Mouse (Mus musculus): ENCODE data around the gene Rtp1. TPM values are rescaled to one million over a fixed set of nuclear protein-coding genes. Genes with fewer than 3 reads are reported as not detected.

Gene Rtp1
- polyA plus RNA-seq, 1 experiment from 2014 or later = not detected

DNA sequence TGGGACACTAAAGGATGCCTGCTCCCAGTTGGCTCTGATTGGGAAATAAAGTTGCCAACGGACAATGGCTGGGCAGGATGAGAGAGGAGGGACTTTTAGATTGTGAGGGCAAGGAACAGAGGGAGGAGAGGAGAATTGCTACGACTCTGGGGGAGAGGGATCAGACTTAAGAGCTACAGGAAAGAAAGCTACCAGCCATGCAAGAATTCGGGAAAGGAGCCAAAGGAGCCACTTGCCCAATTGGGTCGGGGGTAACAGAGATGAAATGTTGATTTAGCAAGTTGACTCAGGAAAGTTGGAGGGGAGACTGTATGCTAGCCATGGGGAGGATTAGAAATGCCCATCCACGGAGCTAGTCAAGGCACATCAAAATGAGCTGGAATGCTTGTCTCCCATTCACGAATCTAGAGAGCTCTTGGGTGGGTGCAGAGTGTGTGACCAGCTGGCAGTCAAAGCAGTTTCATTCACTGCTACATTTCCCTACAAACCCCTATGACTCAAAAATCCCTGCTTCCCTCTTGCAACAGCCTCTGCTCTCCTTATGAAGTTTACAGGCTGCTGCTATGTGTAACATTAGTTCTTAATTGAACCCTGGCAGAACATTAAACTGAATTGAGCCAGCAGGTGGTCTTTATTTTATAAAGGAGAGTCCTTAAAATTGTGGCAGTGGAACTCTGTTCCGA is 30.1 kb downstream of the Rtp1 start:
- no peak for ATAC-seq
- H3K4me3 ChIP-seq (replicated peaks) = no peak overlapping the region
- 56% methylated on average over 7 of the region's 7 CpGs for WGBS

DNA sequence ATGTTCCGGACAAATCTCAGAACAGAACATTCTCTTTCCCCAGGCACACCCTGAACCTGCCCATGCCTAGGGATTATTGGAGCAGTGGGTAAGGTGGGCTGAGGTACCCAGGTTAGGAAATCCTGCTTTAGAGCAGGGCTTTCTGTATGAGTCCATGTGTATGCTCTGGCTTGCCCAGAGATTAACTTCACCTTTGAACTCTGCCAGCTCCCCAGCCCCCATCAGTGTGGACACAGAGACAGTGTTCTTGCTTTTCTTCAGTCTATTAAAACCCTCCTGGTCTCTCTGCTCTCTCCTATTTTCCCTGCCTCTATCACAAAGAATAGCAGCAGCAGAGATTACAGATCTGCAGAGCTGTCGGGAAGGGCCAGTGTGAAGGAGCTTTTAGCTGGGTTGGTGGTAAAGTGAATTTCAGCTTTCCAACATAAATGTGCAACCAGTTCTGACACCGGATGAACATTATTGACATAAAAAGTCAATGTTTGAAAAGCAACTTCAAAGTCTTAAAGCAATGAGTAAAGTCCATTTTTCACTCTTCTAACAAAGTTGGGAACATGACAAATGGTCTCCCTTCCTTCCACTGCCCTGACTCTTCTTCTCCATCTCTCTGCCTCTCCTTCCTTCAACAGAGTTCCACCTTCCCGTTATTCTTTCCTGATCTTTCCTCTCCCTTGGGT is 34.9 kb downstream of the Rtp1 start:
- no peak overlapping the region for H3K4me2 ChIP-seq (replicated peaks)
- H3K36me3 ChIP-seq = no peaks in the 10 kb centered on the region
- no peak overlapping the region for H3K27ac ChIP-seq
- no peaks in the 10 kb centered on the region for H3K4me1 ChIP-seq (replicated peaks)
- no peak for ATAC-seq
- H3K27me3 ChIP-seq (replicated peaks) = no peaks in the 10 kb centered on the region
- H3K9me3 ChIP-seq = no peaks in the 10 kb centered on the region
- H3K9ac ChIP-seq = no peak overlapping the region
- WGBS = 73% methylated on average over 4 of the region's 4 CpGs
- H3K4me3 ChIP-seq (replicated peaks) = no peak overlapping the region

More for the DNA sequence above, 30.1 kb downstream of the Rtp1 start:
- Histone ChIP-seq H3K27me3 (replicated peaks) (no peaks in the 10 kb centered on the region), H3K4me2 (replicated peaks) (no peak overlapping the region), H3K27ac (no peak overlapping the region), H3K9me3 (no peaks in the 10 kb centered on the region), H3K9ac (no peak overlapping the region), H3K4me1 (replicated peaks) (0 out of 2 replicates have a peak, but pooled peaks cover 3% of the 10 kb centered on the region), H3K36me3 (no peaks in the 10 kb centered on the region)

DNA sequence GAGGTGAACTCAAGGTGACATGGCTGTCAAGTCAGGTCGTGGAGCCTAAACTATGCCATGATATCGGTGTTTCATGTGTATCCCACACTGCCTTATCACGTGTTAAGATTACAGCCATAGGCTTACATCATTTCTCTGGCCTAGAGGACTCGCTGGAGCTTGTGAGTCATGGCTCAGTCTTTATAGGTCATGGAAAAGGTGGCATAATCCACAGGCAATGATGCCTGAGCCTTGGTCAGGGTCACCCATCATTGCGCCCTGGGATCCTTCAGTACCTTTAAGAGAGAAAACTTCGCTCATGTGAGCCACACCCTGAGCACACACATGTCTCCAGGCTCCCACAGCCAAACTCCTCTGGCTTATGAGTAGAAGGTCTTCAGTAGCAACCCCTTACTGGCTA is 42.6 kb downstream of the Rtp1 start:
- H3K9me3 ChIP-seq = no peaks in the 10 kb centered on the region
- no peak for ATAC-seq
- no peak overlapping the region for H3K4me3 ChIP-seq (replicated peaks)
- H3K4me2 ChIP-seq (replicated peaks) = no peak overlapping the region
- H3K36me3 ChIP-seq = no peaks in the 10 kb centered on the region
- no peak overlapping the region for H3K27ac ChIP-seq
- 87% methylated on average over 6 of the region's 6 CpGs for WGBS
- no peak overlapping the region for H3K9ac ChIP-seq
- no peaks in the 10 kb centered on the region for H3K4me1 ChIP-seq (replicated peaks)
- no peaks in the 10 kb centered on the region for H3K27me3 ChIP-seq (replicated peaks)

DNA sequence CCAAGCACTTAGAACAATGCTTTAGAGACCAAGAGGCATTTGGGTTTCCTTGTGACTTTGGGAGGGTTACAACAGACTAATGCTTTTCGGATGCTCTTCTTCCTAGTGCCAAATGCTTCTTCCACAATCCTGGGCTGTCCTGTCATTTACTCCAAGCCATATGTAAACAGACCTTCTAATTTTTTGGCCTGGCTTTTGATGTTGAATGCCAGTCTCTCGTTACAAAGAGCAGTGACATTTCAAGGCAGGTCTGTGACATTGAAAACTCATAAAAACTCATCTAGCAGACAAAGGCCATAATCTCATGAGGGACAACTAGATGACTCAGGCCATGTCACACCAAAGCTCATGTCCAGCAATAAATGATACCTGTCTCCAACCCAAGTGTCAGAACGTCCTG is 43.1 kb downstream of the Rtp1 start:
- no peak overlapping the region for H3K27ac ChIP-seq
- no peak for ATAC-seq
- H3K4me3 ChIP-seq (replicated peaks) = no peak overlapping the region
- no peak overlapping the region for H3K9ac ChIP-seq
- no peaks in the 10 kb centered on the region for H3K36me3 ChIP-seq
- no peaks in the 10 kb centered on the region for H3K9me3 ChIP-seq
- 49% methylated on average over 3 of the region's 3 CpGs for WGBS
- H3K4me1 ChIP-seq (replicated peaks) = no peaks in the 10 kb centered on the region
- no peaks in the 10 kb centered on the region for H3K27me3 ChIP-seq (replicated peaks)
- no peak overlapping the region for H3K4me2 ChIP-seq (replicated peaks)

DNA sequence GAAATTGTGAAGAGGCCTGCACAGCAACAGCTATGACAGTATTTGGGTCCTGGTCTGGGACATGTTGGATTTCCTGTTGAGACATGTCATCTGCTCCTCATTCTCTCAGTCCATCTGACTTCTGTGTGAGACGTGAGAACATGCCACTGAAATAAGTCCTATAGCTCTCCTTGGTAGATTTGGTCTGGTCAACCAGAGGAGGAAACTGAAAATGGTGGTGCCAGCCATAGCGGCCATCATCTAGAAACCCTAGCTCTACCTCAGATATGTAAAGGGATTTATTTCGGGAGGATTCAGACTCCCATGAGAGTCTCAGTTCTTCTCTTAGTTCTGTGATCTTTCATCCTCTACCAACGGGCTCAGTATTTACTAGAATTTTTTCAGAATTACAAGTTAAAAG is 46.7 kb downstream of the Rtp1 start:
- ATAC-seq = no peak
- no peaks in the 10 kb centered on the region for H3K4me1 ChIP-seq (replicated peaks)
- no peak overlapping the region for H3K4me3 ChIP-seq (replicated peaks)
- H3K27me3 ChIP-seq (replicated peaks) = no peaks in the 10 kb centered on the region
- H3K27ac ChIP-seq = no peak overlapping the region
- no peaks in the 10 kb centered on the region for H3K36me3 ChIP-seq
- H3K9ac ChIP-seq = no peak overlapping the region
- H3K9me3 ChIP-seq = no peaks in the 10 kb centered on the region
- no peak overlapping the region for H3K4me2 ChIP-seq (replicated peaks)
- 86% methylated on average over 4 of the region's 4 CpGs for WGBS

DNA sequence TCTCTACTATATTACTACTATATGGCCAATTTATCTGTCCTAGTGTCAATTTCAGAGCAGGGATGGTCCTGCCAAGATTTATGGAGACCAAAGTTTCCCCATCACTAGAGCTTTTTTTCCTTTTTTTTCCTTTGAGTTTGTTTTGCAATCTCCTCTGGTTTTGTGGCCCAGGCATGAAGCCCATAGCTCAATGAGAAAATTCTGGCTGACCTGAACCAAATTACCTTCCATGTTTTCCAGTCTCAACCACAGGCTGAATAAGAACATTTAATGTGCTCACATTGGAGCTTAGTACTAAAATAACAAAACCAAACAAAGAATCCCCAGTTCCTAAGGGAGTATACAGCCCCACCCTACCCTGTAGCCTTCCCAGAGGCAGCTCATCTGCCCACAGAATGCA is 47.7 kb downstream of the Rtp1 start:
- no peaks in the 10 kb centered on the region for H3K27me3 ChIP-seq (replicated peaks)
- H3K9ac ChIP-seq = no peak overlapping the region
- no peak overlapping the region for H3K4me2 ChIP-seq (replicated peaks)
- no peaks in the 10 kb centered on the region for H3K9me3 ChIP-seq
- no peaks in the 10 kb centered on the region for H3K4me1 ChIP-seq (replicated peaks)
- no peak overlapping the region for H3K27ac ChIP-seq
- no peak for ATAC-seq
- no peaks in the 10 kb centered on the region for H3K36me3 ChIP-seq
- no peak overlapping the region for H3K4me3 ChIP-seq (replicated peaks)

DNA sequence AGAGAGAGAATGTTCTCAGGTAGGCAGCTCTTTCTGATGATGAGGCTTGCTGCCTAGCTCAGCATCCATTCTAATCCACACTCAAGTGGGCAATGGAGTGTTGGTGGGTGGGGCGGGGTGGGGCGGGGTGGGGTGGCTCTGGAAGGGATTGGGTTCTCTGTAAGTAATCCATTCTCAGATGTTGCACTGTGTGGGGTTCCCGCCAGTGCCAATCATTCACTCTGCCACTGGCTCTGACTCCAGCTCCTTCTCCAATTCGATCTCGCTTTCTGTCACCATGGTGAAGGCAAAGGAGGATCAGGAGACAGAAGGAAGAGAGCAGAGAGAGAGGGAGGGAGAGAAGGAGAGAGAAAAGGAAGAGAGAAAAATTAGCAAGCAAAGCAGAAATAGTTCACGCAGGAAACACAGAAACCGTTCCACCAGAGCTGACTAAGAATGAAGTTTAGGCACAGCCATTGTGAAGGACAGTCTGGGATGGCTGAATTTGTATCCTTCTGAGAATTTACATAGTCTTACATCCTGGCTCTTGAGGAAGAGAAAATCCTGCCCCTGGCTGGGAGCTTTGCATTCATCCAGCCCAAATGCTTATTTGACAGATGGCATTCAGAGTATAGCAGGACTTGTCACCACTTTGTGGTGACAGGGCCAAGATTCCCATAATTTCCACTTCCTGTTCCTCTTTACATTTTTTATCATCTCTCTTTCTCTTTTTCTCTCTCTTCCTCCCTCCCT is 51.1 kb downstream of the Rtp1 start:
- no peak overlapping the region for H3K4me2 ChIP-seq (replicated peaks)
- H3K4me1 ChIP-seq (replicated peaks) = no peaks in the 10 kb centered on the region
- no peak overlapping the region for H3K4me3 ChIP-seq (replicated peaks)
- H3K27me3 ChIP-seq (replicated peaks) = no peaks in the 10 kb centered on the region
- 77% methylated on average over 7 of the region's 7 CpGs for WGBS
- no peak overlapping the region for H3K27ac ChIP-seq
- no peaks in the 10 kb centered on the region for H3K9me3 ChIP-seq
- no peaks in the 10 kb centered on the region for H3K36me3 ChIP-seq
- ATAC-seq = no peak
- no peak overlapping the region for H3K9ac ChIP-seq

DNA sequence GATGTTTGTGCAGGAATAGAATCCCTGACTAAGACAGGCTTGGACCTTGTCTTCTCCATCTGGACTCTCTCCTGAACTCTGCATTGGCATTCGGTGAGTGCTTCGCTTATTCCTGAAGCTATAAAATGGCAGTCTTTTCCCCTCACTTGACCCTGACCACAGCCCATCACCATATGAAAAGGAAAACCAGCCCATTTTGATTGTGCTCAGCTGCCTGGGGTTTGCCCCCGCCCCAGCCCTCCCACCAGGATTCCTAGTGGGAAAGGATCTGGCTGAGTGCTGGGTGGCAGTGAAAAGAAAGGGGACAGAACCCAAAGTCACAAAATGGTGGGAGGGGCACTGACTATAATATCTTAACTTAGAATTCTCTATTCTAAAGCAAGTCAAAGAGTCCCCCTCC is 53.3 kb downstream of the Rtp1 start:
- no peak for ATAC-seq
- Histone ChIP-seq H3K9ac (no peak overlapping the region), H3K4me3 (replicated peaks) (no peak overlapping the region), H3K4me1 (replicated peaks) (no peaks in the 10 kb centered on the region), H3K4me2 (replicated peaks) (no peak overlapping the region), H3K27me3 (replicated peaks) (no peaks in the 10 kb centered on the region), H3K27ac (no peak overlapping the region), H3K9me3 (no peaks in the 10 kb centered on the region), H3K36me3 (no peaks in the 10 kb centered on the region)
- 80% methylated on average over 3 of the region's 3 CpGs for WGBS

DNA sequence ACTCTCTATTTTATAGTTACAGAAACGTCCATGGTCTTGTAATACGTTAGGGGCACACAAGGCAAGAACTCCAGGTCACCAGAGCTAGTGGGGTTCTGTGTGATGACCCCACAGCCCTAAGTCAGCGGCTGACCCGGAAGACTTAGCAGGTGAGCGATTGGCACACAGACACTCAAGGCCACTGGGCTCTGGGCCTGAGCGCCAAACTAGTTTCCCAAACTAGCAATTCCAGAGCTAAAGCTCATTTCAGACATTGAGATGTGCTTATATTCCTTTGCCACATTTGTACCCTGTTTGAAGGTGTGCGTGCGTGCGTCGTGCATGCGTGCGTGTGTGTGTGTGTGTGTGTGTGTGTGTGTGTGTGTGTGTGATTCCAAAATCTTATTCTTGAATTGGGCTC is 53.9 kb downstream of the Rtp1 start:
- WGBS = 95% methylated on average over 12 of the region's 12 CpGs
- no peak overlapping the region for H3K4me2 ChIP-seq (replicated peaks)
- no peak for ATAC-seq

DNA sequence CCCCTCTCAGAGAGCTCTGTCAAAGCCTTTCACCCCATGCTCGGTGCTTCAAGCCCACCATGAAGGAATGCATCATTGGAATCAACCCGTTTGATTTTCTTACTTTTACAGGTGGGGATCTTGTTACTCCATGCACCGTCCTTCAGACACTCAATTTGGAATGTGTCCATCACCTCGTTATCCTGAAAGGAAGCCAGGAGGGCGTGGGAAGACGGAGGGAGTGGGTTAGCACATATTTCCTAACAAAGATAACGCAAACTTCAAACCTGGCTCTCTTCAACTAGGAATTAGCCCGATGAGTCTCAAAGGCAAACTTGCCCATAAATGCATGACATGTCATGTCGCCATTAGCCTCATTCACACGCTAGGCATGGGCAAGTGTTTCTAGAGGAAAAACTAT is 54.4 kb downstream of the Rtp1 start:
- H3K9ac ChIP-seq = no peak overlapping the region
- H3K27ac ChIP-seq = no peak overlapping the region
- no peaks in the 10 kb centered on the region for H3K27me3 ChIP-seq (replicated peaks)
- H3K9me3 ChIP-seq = no peaks in the 10 kb centered on the region
- H3K36me3 ChIP-seq = no peaks in the 10 kb centered on the region
- no peaks in the 10 kb centered on the region for H3K4me1 ChIP-seq (replicated peaks)
- 88% methylated on average over 10 of the region's 10 CpGs for WGBS
- no peak overlapping the region for H3K4me3 ChIP-seq (replicated peaks)
- H3K4me2 ChIP-seq (replicated peaks) = no peak overlapping the region
- ATAC-seq = no peak

More for the DNA sequence above, 53.9 kb downstream of the Rtp1 start:
- Histone ChIP-seq H3K36me3 (no peaks in the 10 kb centered on the region), H3K27ac (no peak overlapping the region), H3K4me3 (replicated peaks) (no peak overlapping the region), H3K9me3 (no peaks in the 10 kb centered on the region), H3K4me1 (replicated peaks) (no peaks in the 10 kb centered on the region), H3K27me3 (replicated peaks) (no peaks in the 10 kb centered on the region), H3K9ac (no peak overlapping the region)
